Comparison of ENCODE assay signal across 18 mouse cellular contexts in genomic region chr2:92752156-92752555, GRCm38 (mm10).
"Had no signal": no experiment of that assay in that cellular context is flagged by ENCODE, and none has a peak within 500 bp of the region (broad histone marks: within the 10 kb centered on the region; RNA-seq: fewer than 3 reads in every experiment).

No protein-coding gene starts in this region.

- H3K9me3 ChIP-seq: kidney, embryonic 15.5 days; liver, embryonic 13.5 days; megakaryocyte, embryonic 14.5 days; midbrain, embryonic 10.5 days; midbrain, embryonic 15.5 days; neural tube, embryonic 12.5 days; neural tube, embryonic 15.5 days; stomach, embryonic 15.5 days had no signal

- H3K27me3 ChIP-seq: kidney, embryonic 15.5 days; liver, embryonic 13.5 days; midbrain, embryonic 15.5 days; neural tube, embryonic 12.5 days; neural tube, embryonic 15.5 days; stomach, embryonic 15.5 days had no signal

- H3K4me3 ChIP-seq: kidney, embryonic 15.5 days; liver, embryonic 13.5 days; megakaryocyte, embryonic 14.5 days; midbrain, embryonic 10.5 days; midbrain, embryonic 15.5 days; neural tube, embryonic 12.5 days; neural tube, embryonic 15.5 days; stomach, embryonic 15.5 days had no signal

- DNase-seq: kidney, adult 2 months; kidney, postnatal 14 days; kidney, postnatal 4 days; liver, embryonic 13.5 days; lung, embryonic 14.5 days; lung, postnatal 10 days; lung, postnatal 36 days; right cerebral cortex, adult 18-20 months; right cerebral cortex, postnatal 14 days; right cerebral cortex, postnatal 4 days; thymus, postnatal 25 days had no signal

- H3K9ac ChIP-seq: kidney, embryonic 15.5 days; liver, embryonic 13.5 days; lung, embryonic 14.5 days; midbrain, embryonic 15.5 days; neural tube, embryonic 12.5 days; neural tube, embryonic 15.5 days; stomach, embryonic 15.5 days had no signal

- H3K4me2 ChIP-seq: kidney, embryonic 15.5 days; liver, embryonic 13.5 days; lung, embryonic 14.5 days; midbrain, embryonic 15.5 days; neural tube, embryonic 12.5 days; neural tube, embryonic 15.5 days; stomach, embryonic 15.5 days had no signal

- H3K27ac ChIP-seq: kidney, embryonic 15.5 days; liver, embryonic 13.5 days; midbrain, embryonic 10.5 days; midbrain, embryonic 15.5 days; neural tube, embryonic 12.5 days; neural tube, embryonic 15.5 days; stomach, embryonic 15.5 days had no signal

- H3K36me3 ChIP-seq: kidney, embryonic 15.5 days; liver, embryonic 13.5 days; midbrain, embryonic 10.5 days; midbrain, embryonic 15.5 days; neural tube, embryonic 12.5 days; neural tube, embryonic 15.5 days; stomach, embryonic 15.5 days had no signal

- ATAC-seq: midbrain, embryonic 15.5 days had no signal

- H3K4me1 ChIP-seq: midbrain, embryonic 15.5 days; neural tube, embryonic 15.5 days had no signal
